Mouse (Mus musculus): ENCODE results near the gene Itsn1. TPM values are rescaled to one million over a fixed set of nuclear protein-coding genes. Genes with fewer than 3 reads are reported as not detected.

The Itsn1 gene
- polyA plus RNA-seq, 1 experiment = 82.6 TPM

DNA sequence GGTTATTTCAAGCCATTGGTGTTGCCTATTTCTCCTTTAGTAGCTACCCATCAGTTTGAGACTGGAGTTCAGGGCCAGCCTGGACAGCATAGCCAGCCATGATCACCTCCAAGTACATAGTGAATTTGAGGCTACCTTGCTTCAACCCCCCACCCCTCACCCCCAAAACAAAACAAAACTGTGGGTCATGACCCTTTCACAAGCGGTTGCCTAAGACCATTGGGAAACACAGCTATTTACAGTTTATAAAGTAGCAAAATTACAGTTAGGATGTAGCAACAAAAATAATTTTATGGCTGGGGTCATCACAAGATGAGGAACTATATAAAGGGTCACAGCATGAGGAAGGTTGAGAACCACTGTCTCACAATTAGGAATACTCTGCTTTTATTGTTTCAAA, 104.9 kb downstream of the Itsn1 start:
- no peak for DNase-seq (ENCODE audit: low read depth)
- TF ChIP-seq CTCF (IDR thresholded peaks at IDR 0.05; ENCODE audit: borderline replicate concordance, extremely low read depth, insufficient read depth, insufficient read length) (no peak), POLR2A (IDR thresholded peaks at IDR 0.05; ENCODE audit: borderline replicate concordance, extremely low read depth, insufficient read depth, insufficient read length, poor library complexity, severe bottlenecking) (no peak)

DNA sequence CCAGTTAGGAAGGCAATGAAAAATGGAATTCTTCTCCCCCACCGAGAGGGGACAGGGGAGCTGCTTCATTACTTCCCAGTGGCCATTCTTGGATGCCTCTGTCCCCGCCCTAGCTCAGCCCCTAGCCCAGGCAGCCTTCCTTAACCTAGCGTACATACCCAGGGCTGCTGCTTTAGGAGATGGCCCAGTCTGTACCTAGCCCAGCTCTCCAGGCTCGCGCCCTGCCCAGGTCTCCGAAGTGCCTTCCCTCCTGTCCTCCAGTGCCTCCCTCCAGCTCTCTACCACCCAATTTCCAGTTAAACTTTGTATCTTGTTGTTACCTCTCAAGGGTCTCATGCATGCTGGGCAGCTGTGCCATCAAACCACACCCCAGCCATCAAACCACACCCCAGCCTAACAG, 106.7 kb downstream of the Itsn1 start:
- DNase-seq (ENCODE audit: low read depth) = no peak
- no peak for TF ChIP-seq CTCF (IDR thresholded peaks at IDR 0.05; ENCODE audit: borderline replicate concordance, extremely low read depth, insufficient read depth, insufficient read length)
- TF ChIP-seq POLR2A (IDR thresholded peaks at IDR 0.05; ENCODE audit: borderline replicate concordance, extremely low read depth, insufficient read depth, insufficient read length, poor library complexity, severe bottlenecking) = no peak

DNA sequence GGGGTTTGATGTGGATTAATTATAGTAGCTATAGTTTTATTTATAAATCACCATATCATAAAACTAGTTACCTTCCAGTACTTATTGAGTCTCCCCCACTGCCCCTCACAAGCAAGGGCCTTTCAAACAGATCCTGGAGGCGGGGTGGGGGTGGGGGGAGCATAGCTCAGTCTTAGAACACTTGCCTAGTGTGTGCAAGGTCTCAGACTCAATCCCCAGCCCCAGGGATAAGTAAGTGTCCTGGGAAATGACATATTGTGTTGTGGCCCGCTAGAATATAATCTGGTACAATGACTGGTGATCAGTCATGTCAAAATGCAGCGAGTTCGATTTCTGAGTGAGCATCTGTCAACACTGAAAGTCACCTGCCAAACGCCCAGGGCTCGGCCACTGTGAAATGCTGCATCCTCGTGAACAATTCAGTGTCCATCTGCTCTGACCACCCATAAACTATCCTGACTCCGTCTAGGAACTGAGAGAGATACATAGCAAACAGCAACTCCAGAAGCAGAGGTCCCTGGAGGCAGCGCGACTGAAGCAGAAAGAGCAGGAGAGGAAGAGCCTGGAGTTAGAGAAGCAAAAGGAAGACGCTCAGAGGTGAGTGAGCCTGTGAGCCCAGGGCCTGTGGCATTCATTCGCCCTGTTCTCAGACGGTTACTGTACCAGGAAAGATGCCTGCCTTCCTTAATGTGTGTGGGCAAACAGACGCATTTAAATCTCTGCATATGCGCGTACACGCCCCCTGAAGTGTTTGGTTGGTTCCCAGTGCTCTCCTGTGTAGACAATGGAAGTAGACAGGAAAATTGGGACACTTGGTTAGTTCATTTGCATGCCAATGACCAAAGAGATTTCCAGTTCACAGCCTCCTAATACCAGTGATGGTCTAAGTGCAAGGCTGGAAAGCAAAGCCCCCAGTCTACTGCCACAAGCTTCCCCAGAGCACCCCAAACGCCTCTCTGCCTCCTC, 107.8 kb downstream of the Itsn1 start:
- peak; percentile 88 for DNase-seq (ENCODE audit: low read depth)
- TF ChIP-seq POLR2A (IDR thresholded peaks at IDR 0.05; ENCODE audit: borderline replicate concordance, extremely low read depth, insufficient read depth, insufficient read length, poor library complexity, severe bottlenecking) = no peak
- no peak for TF ChIP-seq CTCF (IDR thresholded peaks at IDR 0.05; ENCODE audit: borderline replicate concordance, extremely low read depth, insufficient read depth, insufficient read length)

DNA sequence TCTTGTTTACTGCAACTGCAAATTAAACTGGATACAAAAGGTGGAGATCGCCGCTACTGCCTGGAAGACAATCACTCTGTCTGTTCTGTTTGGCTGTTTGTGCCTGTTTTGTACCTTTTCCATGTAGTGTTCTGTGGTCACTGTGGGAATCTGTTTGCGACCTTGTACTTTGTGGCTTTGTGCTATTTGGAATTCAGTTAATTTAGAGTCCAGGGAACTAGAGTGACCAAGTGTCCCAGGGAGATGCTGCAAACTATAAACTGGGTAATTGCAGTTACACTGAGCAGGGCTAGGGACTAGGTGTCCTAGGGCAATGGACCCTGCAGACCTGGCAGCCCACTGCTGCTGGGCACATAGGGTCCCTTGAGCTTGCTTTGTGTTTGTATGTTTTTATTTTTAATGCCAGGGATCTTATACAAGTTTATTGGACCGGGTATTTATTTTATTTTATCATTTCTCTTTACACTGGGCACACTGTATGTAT, 108.5 kb downstream of the Itsn1 start:
- no peak for DNase-seq (ENCODE audit: low read depth)
- TF ChIP-seq POLR2A (IDR thresholded peaks at IDR 0.05; ENCODE audit: borderline replicate concordance, extremely low read depth, insufficient read depth, insufficient read length, poor library complexity, severe bottlenecking) = no peak
- TF ChIP-seq CTCF (IDR thresholded peaks at IDR 0.05; ENCODE audit: borderline replicate concordance, extremely low read depth, insufficient read depth, insufficient read length) = no peak

DNA sequence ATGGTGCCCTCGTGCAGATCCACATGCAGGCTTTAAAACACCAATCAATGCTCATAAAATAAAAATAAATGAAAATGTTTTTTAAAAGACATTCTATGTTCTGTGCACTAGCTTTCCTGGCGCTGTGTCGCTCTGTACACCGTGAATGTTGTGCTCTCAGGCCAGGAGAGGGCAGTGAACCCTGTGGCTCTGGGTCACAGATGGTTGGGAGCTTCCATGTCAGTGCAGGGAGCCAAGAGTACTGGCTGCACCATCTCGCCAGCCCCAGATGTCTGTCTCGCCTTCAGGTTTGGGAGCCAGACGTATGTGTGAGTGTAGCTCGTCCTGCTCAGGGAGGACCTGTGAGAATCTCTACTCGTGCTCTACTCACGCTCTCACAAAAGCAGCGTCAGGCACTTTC, 109.7 kb downstream of the Itsn1 start:
- TF ChIP-seq CTCF (IDR thresholded peaks at IDR 0.05; ENCODE audit: borderline replicate concordance, extremely low read depth, insufficient read depth, insufficient read length) (no peak), POLR2A (IDR thresholded peaks at IDR 0.05; ENCODE audit: borderline replicate concordance, extremely low read depth, insufficient read depth, insufficient read length, poor library complexity, severe bottlenecking) (no peak)
- no peak for DNase-seq (ENCODE audit: low read depth)

DNA sequence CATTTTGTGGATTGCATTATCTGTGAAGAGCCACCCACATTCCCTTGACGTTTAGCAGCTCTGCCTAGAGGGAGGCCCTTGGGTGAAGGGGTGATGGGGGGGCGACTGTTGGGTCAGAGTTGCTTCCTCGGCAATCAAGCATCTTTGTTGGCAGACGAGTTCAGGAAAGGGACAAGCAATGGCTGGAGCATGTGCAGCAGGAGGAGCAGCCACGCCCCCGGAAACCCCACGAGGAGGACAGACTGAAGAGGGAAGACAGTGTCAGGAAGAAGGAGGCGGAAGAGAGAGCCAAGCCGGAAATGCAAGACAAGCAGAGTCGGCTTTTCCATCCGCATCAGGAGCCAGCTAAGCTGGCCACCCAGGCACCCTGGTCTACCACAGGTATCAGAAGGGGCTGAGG, 110.4 kb downstream of the Itsn1 start:
- TF ChIP-seq CTCF (IDR thresholded peaks at IDR 0.05; ENCODE audit: borderline replicate concordance, extremely low read depth, insufficient read depth, insufficient read length) (no peak), POLR2A (IDR thresholded peaks at IDR 0.05; ENCODE audit: borderline replicate concordance, extremely low read depth, insufficient read depth, insufficient read length, poor library complexity, severe bottlenecking) (no peak)
- no peak for DNase-seq (ENCODE audit: low read depth)

DNA sequence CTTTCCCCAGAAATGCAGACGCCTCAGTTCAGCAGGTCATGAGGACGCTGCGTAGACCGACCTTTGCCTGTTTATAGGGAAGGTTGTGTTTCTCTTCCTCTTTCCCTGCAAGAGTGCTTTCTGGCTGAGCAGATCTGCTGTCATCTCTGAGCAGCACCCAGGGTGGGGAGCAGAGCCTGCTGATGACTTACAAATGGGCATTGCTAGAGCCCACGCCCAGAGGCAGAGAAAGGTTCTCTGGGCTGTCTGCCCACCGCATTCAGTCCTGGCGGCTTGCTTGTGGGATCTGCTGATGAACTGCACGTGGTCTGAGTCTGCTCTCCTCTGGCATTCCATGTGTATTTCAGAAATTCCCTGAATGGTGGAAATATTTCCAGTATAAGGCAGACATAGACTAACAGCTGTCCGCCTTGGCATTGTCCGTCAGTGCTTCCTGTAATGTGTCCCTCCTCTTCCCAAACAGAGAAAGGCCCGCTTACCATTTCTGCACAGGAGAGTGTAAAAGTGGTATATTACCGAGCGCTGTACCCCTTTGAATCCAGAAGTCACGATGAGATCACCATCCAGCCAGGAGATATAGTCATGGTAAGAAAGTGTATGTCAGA, 112.0 kb downstream of the Itsn1 start:
- peak; percentile 50 for DNase-seq (ENCODE audit: low read depth)
- TF ChIP-seq CTCF (IDR thresholded peaks at IDR 0.05; ENCODE audit: borderline replicate concordance, extremely low read depth, insufficient read depth, insufficient read length) (no peak), POLR2A (IDR thresholded peaks at IDR 0.05; ENCODE audit: borderline replicate concordance, extremely low read depth, insufficient read depth, insufficient read length, poor library complexity, severe bottlenecking) (no peak)

DNA sequence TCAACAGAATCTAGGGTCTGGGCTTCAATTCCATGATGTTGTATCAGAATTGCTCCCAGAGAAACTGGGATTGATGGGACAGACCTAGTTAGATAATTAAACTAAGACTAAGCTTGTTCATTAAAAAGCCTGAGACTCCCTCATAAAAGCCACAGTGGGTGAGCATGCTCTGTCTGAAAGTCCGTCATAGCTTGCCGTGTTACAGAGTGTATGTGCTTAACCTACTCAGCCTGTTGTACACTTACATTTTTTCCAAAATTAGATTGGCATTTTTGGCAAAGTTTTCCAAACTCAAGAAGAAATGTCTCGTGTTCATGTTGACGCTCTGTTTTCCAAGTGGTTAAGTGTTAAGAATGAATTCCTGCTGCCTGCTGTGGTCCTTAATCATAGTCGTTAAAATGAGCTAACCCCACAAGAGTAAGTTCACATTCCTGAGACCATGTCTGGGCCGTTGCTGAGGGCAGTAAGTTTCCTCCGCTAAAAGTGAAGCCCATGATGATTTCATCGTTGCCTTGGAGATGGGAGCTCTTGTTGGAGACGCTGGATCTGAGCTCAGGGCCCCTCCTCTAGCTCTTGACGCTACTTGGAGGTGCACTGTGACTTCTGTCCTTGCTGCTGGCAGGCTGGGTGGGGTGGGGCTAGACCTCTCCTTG, 117.1 kb downstream of the Itsn1 start:
- TF ChIP-seq POLR2A (IDR thresholded peaks at IDR 0.05; ENCODE audit: borderline replicate concordance, extremely low read depth, insufficient read depth, insufficient read length, poor library complexity, severe bottlenecking) (no peak), CTCF (IDR thresholded peaks at IDR 0.05; ENCODE audit: borderline replicate concordance, extremely low read depth, insufficient read depth, insufficient read length) (no peak)
- DNase-seq (ENCODE audit: low read depth) = peak; percentile 45

DNA sequence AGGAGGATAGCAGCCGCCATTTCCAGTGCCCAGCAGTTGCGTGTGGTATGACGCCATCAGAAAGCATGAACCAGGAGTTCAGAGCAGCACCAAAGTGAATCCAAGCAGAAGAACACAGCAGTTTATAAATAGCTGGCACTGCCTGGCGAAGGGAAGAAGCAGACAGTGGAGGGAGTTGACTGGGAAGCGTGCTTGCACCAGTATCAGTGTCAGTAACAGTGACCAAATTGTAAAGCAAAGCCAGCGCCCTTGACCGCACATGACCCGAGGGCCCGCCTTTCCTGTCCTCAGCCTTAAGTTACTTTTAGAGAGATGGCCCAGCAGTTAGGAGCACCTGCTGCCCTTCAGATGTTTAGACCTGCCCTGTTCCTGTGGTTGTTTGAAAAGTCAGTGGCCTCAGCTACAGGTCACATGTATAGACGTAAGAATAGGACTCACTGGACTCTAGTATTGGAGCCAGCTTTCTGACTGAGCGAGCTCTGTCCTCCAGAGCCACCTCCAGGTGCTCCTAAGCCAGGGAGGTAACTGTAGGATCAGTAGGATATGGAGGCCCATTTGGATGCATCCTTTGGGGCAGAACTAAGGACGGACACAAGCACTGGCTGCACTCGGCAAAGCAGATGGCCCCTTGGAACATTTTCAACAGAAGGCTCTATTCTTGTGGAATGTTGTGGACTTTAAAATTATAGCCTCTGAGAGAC, 118.6 kb downstream of the Itsn1 start:
- DNase-seq (ENCODE audit: low read depth) = no peak
- no peak for TF ChIP-seq CTCF (IDR thresholded peaks at IDR 0.05; ENCODE audit: borderline replicate concordance, extremely low read depth, insufficient read depth, insufficient read length)

DNA sequence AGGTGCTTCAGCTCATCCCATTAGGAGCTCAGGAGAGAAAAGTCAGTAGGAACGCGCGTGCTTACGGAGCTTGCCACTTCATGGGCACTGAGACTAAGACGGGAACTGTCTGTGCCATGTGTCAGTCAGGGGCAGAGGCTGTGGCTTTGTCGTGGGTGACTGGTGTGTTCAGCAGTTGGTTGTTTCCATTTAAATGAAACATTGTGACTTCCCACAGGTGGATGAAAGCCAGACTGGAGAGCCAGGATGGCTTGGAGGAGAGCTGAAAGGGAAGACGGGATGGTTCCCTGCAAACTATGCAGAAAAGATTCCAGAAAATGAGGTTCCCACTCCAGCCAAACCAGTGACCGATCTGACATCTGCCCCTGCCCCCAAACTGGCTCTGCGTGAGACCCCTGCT, 119.4 kb downstream of the Itsn1 start:
- DNase-seq (ENCODE audit: low read depth) = no peak
- TF ChIP-seq POLR2A (IDR thresholded peaks at IDR 0.05; ENCODE audit: borderline replicate concordance, extremely low read depth, insufficient read depth, insufficient read length, poor library complexity, severe bottlenecking) (no peak), CTCF (IDR thresholded peaks at IDR 0.05; ENCODE audit: borderline replicate concordance, extremely low read depth, insufficient read depth, insufficient read length) (no peak)

Data from brain, embryonic 14.5 days (tissue).